Mouse (Mus musculus) liver, embryonic 14.5 days (tissue): ENCODE results near the gene Tor1aip2.

Experiments
- CTCF ChIP-seq: IDR thresholded peaks from 2 replicates; pipeline ENCODE4 v1.5.1; 2016; ENCODE audit warnings: antibody characterized with exemption, low read depth, control low read depth
- EP300 ChIP-seq: IDR thresholded peaks from 2 replicates; pipeline ENCODE4 v1.6.1; 2016; ENCODE audit warnings: antibody characterized with exemption, low read depth

DNA sequence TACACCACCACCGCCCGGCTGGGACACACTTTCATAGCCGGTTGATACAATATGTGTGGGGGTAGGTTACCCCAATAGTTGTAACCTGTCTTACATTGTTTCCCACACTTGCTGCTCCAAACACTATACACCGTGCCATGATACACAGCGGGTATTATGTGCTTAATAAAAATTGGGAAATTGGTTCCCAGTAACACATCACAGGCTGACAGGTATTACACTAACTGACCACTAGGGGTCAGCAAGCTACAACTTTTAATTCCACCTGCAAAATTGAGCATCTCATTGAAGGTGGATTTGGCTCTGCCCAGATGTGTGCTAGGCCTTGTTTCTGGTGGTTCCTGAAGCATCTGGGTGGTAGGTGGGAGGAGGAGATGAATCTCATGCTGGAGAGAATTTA, 50.6 kb downstream of the Tor1aip2 start:
- TF ChIP-seq CTCF: peak; percentile 85
- TF ChIP-seq EP300: no peak
